Comparison of ENCODE assay signal across 8 mouse cellular contexts in the genomic region with DNA sequence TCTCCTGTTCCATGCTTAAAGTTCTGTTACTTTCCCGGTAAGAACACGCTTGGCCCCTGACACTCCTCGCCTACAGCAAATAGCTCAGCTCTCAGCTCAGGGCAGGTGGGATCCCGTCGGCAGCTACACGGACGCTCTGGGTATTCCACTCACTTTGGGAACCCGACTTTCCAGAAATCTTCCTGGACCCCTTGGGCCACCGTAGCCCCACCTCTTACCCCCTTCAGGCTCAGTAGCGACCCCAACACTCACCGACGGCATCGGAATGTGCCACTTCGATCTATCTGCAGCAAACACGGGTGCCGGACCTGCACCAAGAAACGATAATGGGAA. TPM values are rescaled to one million over a fixed set of nuclear protein-coding genes. Genes with fewer than 3 reads are reported as not detected.
DNase-seq lines count a peak whose midpoint lies in the region; ATAC-seq and TF ChIP-seq lines count a peak whose summit lies in the region.

A gene (plus strand): TSS at position 244 of the 333 bp plus-strand sequence.

- H3K36me3 ChIP-seq in embryonic facial prominence, embryonic 15.5 days = no peaks in the 10 kb centered on the region
- no peaks in the 10 kb centered on the region for H3K36me3 ChIP-seq in heart, postnatal 0 days (replicated peaks; ENCODE audit: control insufficient read depth, insufficient read depth, low read length)
- H3K36me3 ChIP-seq in limb, embryonic 13.5 days = peaks cover 3% of the 10 kb centered on the region; the same call in 1 of the 2 replicates

- H3K4me1 ChIP-seq in embryonic facial prominence, embryonic 15.5 days = peaks cover 10% of the 10 kb centered on the region; the same call in 1 of the 2 replicates
- H3K4me1 ChIP-seq in heart, postnatal 0 days (ENCODE audit: control insufficient read depth, insufficient read depth) = peaks cover 19% of the 10 kb centered on the region
- H3K4me1 ChIP-seq in limb, embryonic 13.5 days = peaks cover 14% of the 10 kb centered on the region
- peaks cover 3% of the 10 kb centered on the region; the same call in 1 of the 2 replicates for H3K4me1 ChIP-seq in olfactory bulb, adult 2 months (ENCODE audit: control insufficient read depth, insufficient read depth, low read length)

- no peaks in the 10 kb centered on the region for H3K9me3 ChIP-seq in embryonic facial prominence, embryonic 15.5 days (replicated peaks)
- no peaks in the 10 kb centered on the region for H3K9me3 ChIP-seq in heart, postnatal 0 days (replicated peaks; ENCODE audit: control insufficient read depth, low read length)
- peaks cover 9% of the 10 kb centered on the region; the same call in 1 of the 2 replicates for H3K9me3 ChIP-seq in limb, embryonic 13.5 days

- no peaks in the 10 kb centered on the region for H3K27me3 ChIP-seq in embryonic facial prominence, embryonic 15.5 days
- no peaks in the 10 kb centered on the region for H3K27me3 ChIP-seq in heart, postnatal 0 days (ENCODE audit: control insufficient read depth, insufficient read depth, low read length)
- no peaks in the 10 kb centered on the region for H3K27me3 ChIP-seq in limb, embryonic 13.5 days

- H3K9ac ChIP-seq in embryonic facial prominence, embryonic 15.5 days = peak within 1 kb of the TSS; percentile 69
- peak within 1 kb of the TSS; percentile 82 for H3K9ac ChIP-seq in heart, postnatal 0 days (replicated peaks; ENCODE audit: low read depth, low read length)
- peak within 1 kb of the TSS; percentile 83 for H3K9ac ChIP-seq in limb, embryonic 13.5 days

- peak within 1 kb of the TSS; percentile 97 for H3K27ac ChIP-seq in embryonic facial prominence, embryonic 15.5 days (replicated peaks)
- H3K27ac ChIP-seq in heart, postnatal 0 days (ENCODE audit: low read depth) = peak within 1 kb of the TSS; percentile 99
- peak within 1 kb of the TSS; percentile 96 for H3K27ac ChIP-seq in limb, embryonic 13.5 days
- peak within 1 kb of the TSS; percentile 76 for H3K27ac ChIP-seq in olfactory bulb, adult 2 months (ENCODE audit: insufficient read depth, low read depth, low read length)

- no peak for TF ChIP-seq POLR2A in olfactory bulb, adult 2 months (IDR thresholded peaks at IDR 0.05; ENCODE audit: insufficient read depth, low read depth, low read length)

- ATAC-seq in CD4-positive, CD25-positive, alpha-beta regulatory T cell, adult 4 months = peak; percentile 6
- peak; percentile 77 for ATAC-seq in embryonic facial prominence, embryonic 15.5 days (ENCODE audit: insufficient number of reproducible peaks, low FRiP score, low TSS enrichment, low read depth)
- ATAC-seq in heart, postnatal 0 days (ENCODE audit: insufficient read depth, low read depth) = peak; percentile 36
- ATAC-seq in limb, embryonic 13.5 days (ENCODE audit: low FRiP score, low read depth) = peak; percentile 86

- H3K4me2 ChIP-seq in embryonic facial prominence, embryonic 15.5 days (replicated peaks) = peak within 1 kb of the TSS; percentile 72
- peak within 1 kb of the TSS; percentile 80 for H3K4me2 ChIP-seq in heart, postnatal 0 days (ENCODE audit: low read depth, low read length)
- peak within 1 kb of the TSS; percentile 76 for H3K4me2 ChIP-seq in limb, embryonic 13.5 days (replicated peaks)

- 0 out of 2 replicates have a peak, but pooled peaks have one; percentile 13 for TF ChIP-seq EP300 in heart, postnatal 0 days (IDR thresholded peaks at IDR 0.05; ENCODE audit: low read depth)

- TF ChIP-seq CTCF in heart, postnatal 0 days (IDR thresholded peaks at IDR 0.05; ENCODE audit: low read depth) = no peak
- TF ChIP-seq CTCF in olfactory bulb, adult 2 months (IDR thresholded peaks at IDR 0.05; ENCODE audit: insufficient read depth, low read depth, low read length) = no peak

- WGBS in embryonic facial prominence, embryonic 15.5 days = under 1% methylated on average over 17 of the region's 17 CpGs
- WGBS in heart, postnatal 0 days = under 1% methylated on average over 17 of the region's 17 CpGs
- under 1% methylated on average over 17 of the region's 17 CpGs for WGBS in limb, embryonic 13.5 days
- WGBS in olfactory bulb, adult 2 months = under 1% methylated on average over 17 of the region's 17 CpGs

- H3K4me3 ChIP-seq in embryonic facial prominence, embryonic 15.5 days (replicated peaks) = peak within 1 kb of the TSS; percentile 90
- peak within 1 kb of the TSS; percentile 84 for H3K4me3 ChIP-seq in heart, postnatal 0 days (ENCODE audit: low read depth, low read length)
- H3K4me3 ChIP-seq in limb, embryonic 13.5 days = peak within 1 kb of the TSS; percentile 80
- H3K4me3 ChIP-seq in olfactory bulb, adult 2 months (ENCODE audit: insufficient read depth, low read depth, low read length) = peak within 1 kb of the TSS; percentile 59

- peak; percentile 80 for DNase-seq in embryo, embryonic 11 days
- DNase-seq in embryo, embryonic 10 days (ENCODE audit: low spot score) = no peak
- no peak for DNase-seq in heart, postnatal 0 days (ENCODE audit: low spot score)
- no peak for DNase-seq in cerebellum, postnatal 10 days

RNA-seq across cellular contexts. Expression of the gene that starts here (rescaled TPM):
- 10 to 100 TPM; 21.0 to 25.8 TPM for polyA plus RNA-seq in CD4-positive, CD25-positive, alpha-beta regulatory T cell, adult 4 months (2017; shearing (Covaris generic))
- 10.3 and 11.1 TPM in 2 replicates for polyA plus RNA-seq in embryonic facial prominence, embryonic 15.5 days (2015; fragmentation: Nextera tagmentation; extraction: Ambion mirVana)
- total RNA-seq in heart, postnatal 0 days (2014; rRNA removed; ENCODE audit: low replicate concordance) = 9.2 and 20.2 TPM in 2 replicates
- polyA plus RNA-seq in heart, postnatal 0 days (2015; fragmentation: Nextera tagmentation; extraction: Ambion mirVana) = 13.8 and 14.8 TPM in 2 replicates
- 9.1 and 9.2 TPM in 2 replicates for polyA plus RNA-seq in limb, embryonic 13.5 days (2015; fragmentation: Nextera tagmentation; extraction: Ambion mirVana)
- polyA plus RNA-seq in olfactory bulb, adult 2 months (2012; ENCODE audit: insufficient read depth, insufficient read length, low replicate concordance, missing spikeins) = 580 TPM in 1 of 2 replicates, not detected in the other

Comparison
In these comparisons a context has a peak if more than half of its experiments do, and no peak if none do; other contexts are left out.
1. ATAC-seq: peak in every context shown above with its lines; median percentile 86 in limb, embryonic 13.5 days; 77 in embryonic facial prominence, embryonic 15.5 days; 36 in heart, postnatal 0 days; 6 in CD4-positive, CD25-positive, alpha-beta regulatory T cell, adult 4 months.